Mouse (Mus musculus) thymus, postnatal 36 days (tissue): ENCODE results near the gene Upf3b.
"Not testable (repeated sequence)": the region's sequence is repeated elsewhere in the genome, so short reads cannot be mapped to it uniquely, and the experiment has no call there.

Experiments used
- DNase-seq, 2 experiments: peaks; one replicate each; pipeline ENCODE4 v3.0.0; 2022; ENCODE audit warnings: mixed read lengths in 2 of 2

Upf3b gene

DNA sequence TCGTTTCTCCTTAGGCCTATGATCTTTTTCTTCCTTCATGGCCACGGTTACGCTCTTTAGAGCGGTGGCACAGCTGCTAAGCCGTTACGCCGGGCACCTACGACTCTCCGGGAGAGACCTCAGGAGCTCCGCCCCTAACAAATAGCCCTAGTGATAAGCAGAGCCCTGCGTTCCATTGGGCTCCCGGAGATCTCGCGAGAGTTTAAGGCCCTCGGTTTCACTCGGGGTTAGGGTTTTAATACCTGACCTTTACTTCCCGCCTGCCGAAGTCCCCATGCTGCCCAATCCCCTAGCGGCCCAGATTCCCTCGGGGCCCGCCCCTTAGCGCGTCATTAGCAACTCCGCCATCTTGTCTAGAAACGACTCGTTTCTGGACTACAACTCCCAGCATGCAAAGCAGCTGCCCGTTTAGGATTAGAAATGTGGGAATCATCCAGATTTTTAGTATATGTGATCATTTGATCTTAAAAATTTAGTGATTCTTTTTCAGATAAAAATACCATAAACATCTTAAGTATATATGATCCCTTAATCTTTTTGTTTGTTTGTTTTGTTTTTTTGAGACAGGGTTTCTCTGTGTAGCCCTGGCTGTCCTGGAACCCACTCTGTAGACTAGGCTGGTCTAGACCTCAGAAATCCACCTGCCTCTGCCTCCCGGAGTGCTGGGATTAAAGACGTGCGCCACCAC is at the start of gene Upf3b:
Gene Upf3b, minus strand, starts transcription at position 130 of the 688 bp plus-strand sequence.
- peak; percentile 86 to 94 for DNase-seq

DNA sequence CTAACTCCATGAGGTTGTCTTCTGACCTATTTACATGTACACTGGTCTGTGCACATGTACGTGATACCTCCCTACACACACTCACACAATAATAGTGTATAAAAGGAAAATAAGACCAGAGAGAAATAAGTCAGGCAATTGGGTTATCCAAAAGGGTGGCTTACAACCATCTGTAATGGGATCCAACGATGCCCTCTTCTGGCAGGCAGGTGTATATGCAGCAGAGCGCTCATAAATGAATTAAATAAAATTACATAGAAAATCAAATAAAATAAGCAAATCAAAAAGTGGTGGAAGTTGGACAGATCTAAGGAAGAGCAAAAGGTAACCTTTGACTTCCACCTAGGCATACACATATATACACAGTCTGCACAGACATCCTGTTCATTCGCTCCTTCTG is 47.7 kb upstream of the Upf3b start:
- peak in 1 of 2 experiments; percentile 2 for DNase-seq

DNA sequence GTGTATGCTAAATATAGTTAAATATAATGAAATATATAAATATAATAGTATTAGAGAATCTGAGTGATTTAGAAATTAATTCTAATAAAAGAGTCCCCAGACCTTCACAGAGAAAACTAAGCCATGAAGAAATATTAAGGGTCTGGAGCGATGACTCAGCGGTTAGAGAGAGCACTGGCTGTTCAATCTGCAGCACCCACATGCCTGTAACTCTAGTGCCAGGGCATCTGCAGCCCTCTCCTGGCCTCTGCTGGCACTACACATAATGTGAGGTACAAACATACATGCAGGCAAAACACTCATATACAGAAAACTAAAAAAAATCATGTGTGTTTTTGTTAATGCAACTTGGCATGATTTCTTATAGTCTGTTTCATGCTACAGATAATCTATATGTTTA is 34.8 kb upstream of the Upf3b start:
- peak; percentile 24 to 25 for DNase-seq

DNA sequence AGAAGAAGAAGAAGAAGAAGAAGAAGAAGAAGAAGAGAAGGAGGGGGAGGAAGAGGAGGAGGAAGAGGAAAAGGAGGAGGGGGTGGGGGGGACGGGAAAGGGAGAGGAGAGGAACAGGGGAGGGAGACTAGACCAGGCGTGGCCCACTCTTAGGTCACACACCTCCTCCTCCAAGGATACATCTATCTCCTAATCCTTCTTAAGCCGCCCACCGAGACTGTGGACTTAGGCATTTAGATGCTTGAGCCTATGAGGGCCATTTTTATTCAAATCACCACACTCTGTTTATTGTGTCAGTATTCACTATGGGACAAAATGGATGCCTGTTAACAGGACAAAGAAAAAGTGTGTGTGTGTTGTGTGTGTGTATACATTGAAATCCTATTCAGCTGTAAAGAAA is 34.4 kb upstream of the Upf3b start:
- DNase-seq, result not testable (repeated sequence)

DNA sequence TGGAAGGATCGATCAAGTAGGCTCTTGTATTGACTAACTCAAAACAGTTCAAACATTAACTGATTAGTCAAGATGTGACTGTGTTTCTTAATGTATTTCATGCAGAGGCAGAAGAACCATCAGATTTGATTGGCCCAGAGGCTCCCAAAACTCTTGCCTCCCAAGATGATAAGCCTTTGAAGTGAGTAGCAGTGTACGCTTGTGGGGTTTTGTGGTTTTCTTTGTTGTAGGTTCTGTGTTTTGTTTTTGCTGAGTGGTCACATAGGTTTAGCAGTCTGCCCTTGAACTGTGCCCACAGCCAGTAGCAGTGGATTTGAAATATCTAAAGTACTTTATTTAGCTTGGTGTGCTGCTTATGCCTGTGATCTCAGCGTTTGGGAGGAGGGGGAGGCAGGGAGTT is 31.6 kb upstream of the Upf3b start:
- DNase-seq, result no peak

DNA sequence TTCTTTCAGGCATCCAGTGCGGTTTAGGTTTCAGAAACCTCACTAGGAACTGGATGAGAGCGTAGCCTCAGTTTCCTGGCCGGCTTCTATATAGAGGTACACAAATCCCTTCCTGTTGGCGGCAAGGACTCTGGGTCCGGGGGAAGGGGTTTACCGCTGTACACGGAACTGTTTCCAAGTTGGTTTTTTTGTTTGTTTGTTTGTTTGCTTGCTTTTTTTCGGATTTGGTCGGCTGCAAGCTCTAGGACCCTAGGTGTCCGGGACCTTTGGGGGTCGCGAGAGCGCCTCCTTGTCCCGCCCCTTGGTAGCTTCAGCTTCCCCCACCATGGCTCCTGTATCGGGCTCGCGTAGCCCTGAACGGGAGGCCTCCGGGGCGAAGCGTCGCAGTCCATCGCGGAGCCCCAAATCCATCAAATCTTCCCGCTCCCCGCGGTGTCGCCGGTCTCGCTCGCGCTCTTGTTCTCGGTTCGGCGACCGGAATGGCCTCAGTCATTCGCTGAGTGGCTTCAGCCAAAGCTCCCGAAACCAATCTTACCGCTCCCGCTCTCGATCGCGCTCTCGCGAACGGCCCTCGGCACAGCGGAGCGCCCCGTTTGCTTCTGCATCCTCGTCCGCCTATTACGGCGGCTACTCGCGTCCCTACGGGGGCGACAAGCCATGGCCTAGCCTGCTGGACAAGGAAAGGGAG is 16.7 kb upstream of the Upf3b start, which contains the start of gene Nkap:
Gene Nkap, plus strand, starts transcription at position 125 of the 688 bp plus-strand sequence.
- DNase-seq, result peak; percentile 69 to 72

DNA sequence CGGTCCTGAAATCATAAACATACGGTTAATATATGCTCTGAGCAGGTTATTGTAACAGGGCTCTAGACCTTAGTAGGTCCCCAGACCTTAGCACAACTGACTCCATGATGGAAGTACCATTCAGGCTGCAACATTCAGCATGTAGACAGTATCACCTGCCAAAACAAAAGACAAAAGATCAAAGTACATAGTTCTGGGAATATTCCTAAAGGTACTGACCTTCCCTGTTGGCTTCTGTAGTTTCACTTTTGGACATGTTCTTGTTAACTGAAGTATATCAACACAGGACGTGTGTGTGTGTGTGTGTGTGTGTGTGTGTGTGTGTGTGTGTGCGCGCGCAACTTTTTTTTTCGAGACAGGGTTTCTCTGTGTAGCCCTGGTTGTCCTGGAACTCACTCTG is 15.4 kb upstream of the Upf3b start:
- DNase-seq, result no peak

DNA sequence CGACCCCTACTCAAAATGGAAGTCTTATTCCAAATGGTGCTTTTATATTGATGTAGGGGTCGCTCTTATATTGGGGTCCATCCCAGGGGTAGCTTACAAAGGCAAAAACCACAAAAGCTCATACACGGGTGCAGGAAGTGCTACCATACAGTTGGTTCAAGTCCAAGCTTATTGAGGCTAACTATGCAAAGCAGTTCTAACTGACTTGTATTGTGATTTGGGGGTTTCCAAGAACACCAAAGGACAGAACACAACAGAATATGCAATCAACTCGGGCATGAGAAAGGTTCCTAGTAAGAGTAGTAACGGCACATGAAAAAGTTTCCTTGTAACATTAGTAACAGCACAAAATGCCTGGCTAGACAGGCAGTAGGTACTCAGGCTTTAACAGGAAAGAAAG is 10.1 kb upstream of the Upf3b start:
- no peak for DNase-seq

DNA sequence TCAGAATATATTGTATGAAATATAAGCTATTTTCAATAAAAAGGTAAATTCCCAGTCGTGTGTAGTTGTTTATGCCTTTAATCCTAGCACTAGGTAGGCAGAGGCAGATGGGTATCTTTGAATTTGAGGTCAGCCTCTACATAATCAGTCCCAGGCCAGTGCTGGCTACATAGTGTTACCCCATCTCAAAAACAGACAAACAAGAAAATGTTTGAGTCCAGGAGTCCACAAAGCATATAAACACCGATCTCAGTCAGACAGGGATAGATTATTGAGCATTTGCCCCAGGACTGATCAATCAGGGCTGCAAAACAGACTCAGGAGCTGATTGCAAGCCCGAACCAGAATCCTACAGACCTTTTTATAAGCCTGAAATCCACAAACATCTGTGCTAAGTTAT is 9.5 kb upstream of the Upf3b start:
- DNase-seq, result no peak

DNA sequence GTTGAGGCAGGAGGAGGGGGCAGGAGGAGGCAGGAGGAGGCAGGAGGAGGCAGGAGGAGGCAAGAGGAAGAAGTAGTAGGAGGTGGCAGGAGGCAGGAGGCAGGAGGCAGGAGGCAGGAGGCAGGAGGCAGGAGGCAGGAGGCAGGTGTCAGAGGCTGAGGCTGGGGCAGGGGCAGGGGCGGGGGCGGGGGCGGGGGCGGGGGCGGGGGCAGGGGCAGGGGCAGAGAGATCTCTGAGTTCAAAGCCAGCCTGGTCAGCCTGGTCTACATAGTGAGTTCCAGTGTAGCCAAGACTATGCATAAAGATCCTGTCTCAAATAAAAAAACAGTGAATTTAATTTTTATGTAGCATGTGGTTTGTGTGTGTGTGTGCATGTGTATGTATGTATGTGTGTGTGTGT is 7.0 kb upstream of the Upf3b start:
- DNase-seq, result no peak

DNA sequence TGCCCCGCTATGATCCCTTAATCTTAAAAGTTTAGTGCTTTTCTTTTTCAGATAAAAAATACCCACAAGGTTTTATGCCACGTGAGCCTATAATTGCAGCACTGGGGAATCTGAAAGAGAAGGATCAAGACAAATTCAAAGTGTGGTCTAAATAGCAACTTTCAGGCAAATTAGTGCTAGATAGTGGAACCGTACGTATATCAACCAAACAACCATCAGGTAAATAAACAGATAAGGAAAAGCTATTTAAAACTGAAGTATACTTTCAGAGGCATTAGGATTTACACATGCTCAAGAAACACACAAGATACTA is 715 bp upstream of the Upf3b start:
- no peak for DNase-seq

DNA sequence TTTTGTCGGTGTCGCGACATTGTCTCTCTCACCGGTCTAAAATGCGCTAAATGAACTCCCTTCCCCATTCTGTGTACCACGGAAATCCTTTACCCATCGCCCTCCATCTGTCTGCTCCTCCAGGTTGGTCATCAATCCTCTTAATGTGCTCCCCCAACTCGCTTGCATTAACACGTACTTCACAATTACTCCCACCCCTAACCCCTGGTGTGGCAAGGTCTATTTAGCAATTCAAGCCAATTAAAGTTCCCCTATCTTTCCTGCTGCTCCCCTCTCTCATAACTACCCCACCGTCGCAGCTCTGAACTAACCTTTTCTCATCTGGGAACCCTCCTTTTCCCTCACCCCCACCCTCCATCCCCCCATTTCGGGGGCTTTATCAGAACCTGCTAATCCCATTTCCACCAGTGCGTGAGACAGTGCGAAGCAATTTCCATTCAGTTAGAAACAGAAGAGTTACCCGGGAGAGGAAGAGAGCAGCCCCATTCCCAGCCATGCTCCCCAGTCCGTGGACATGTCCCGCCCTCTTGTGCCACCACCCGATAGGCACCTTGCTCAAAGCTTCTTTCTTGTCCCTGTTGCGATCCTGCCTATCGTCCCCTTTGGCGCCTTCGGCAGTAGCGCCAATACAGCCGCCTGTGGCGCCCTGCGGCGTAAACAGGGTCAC is 463 bp downstream of the Upf3b start:
- no peak for DNase-seq

DNA sequence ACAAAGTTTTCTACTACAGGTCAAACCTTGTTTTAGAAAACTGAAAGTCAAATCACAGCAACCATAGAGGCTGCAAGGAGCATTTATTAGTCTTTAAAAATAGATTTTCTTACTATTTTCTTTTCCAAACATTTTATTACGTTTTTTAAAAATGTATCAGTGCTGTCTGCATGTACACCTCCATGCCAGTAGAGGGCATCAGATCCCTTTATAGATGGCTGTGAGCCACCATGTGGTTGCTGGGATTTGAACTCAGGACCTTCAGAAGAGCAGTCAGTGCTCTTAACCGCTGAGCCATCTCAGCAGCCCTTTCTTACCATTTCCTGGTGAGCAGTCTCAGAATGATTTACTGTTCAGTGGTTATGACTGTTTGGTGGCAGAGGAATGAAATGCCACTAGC is 6.3 kb downstream of the Upf3b start:
- DNase-seq, result no peak

DNA sequence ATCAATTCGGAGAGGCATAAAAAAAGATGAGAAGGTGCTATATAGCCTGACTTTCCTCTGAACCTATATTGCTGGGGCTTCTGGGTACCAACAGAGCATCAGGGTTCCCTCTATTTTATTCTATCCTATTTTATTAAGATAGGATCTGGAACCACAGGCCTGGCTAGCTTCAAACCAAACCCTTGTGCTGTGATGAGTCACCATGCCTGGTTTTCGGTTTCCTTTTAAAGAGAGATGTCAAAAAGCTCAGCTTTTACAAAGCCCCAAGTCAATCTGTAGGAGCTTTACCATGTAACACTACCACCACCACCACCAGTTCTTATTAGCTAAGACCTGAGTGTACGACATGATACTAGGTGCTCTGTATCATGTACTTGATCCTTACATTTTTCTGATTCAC is 11.4 kb downstream of the Upf3b start:
- DNase-seq, result no peak

DNA sequence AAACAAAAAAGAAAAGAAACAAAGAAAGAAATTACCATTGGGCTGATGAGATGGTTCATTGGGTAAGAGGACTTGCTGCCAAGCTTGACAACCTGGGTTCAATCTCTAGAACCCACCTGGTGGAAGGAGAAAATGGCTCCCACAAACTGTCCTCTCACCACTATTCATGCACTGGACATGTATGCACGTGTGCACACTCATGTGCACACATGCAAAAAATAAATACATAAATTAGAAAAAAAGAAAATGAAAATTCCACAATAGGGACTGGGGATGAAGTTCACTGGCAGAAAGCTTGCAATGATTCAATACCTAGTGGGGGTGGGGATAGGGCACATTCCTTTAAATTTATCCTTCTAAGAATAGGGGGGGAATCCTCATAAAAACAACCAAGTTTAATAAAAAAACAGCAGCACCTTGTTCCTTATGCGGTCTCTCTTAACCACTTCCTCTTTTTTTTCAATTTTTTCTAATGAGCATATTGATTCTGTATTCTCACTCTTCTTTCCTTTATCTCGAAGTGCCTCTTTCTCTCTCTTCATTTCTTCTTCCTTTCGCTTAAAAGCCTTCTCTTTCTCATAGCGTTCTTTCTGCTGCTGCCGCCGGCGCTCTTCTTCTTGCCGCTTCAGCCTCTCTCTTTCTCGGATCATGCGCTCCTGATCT is 14.9 kb downstream of the Upf3b start:
- DNase-seq, result no peak

DNA sequence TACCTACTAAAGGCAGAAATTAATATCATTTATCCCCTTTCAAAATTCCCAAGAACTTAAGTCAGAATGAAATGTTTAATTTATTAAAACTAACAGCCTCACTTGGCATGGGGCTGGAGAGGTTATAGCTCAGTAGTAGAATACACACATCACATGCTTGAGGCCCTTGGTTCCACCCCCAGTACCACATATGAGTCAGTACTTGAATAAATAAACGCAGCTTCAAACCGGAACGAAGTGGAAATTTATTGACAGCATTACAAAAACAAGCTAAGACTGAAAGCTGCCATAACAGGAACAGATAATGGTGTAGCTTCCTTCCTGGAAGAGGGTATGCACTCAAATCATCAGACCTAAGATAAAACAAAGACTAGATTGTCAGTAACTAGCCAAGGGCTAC is 18.7 kb downstream of the Upf3b start:
- no peak for DNase-seq

DNA sequence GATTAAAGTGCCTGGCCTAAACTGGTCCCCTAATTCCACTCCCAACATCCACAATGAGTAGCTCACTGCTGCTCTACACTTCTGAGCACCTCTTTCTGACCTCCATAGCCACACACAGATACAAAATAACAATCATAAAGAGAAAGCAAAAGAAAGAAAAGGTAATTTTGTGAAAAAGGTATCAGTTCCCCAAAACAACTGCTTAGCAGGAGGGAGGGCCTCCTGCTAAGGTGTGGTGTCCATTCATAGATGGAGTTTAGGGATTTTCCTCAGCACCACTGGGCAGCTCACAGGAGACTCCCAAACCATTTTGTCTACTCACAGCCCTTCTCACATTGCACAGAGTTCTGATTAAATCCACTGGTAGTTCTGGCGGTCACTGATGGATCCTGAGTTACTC is 21.3 kb downstream of the Upf3b start:
- DNase-seq, result no peak

DNA sequence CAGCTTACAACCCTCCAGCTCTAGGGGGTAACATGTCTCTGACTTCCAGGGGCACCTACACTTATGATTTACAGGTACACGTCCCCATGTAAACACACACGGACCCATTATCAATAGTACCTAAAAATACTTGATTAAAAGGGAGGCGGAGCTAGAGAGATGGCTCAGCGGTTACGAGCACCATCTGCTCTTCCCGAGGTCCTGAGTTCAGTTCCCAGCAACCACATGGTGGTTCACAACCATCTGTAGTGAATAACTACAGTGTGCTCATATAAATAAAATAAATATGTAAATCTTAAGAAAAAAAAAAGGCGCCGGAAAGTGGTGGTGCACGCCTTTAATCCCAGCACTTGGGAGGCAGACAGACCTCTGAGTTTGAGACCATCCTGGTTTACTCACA is 24.5 kb downstream of the Upf3b start:
- no peak for DNase-seq

DNA sequence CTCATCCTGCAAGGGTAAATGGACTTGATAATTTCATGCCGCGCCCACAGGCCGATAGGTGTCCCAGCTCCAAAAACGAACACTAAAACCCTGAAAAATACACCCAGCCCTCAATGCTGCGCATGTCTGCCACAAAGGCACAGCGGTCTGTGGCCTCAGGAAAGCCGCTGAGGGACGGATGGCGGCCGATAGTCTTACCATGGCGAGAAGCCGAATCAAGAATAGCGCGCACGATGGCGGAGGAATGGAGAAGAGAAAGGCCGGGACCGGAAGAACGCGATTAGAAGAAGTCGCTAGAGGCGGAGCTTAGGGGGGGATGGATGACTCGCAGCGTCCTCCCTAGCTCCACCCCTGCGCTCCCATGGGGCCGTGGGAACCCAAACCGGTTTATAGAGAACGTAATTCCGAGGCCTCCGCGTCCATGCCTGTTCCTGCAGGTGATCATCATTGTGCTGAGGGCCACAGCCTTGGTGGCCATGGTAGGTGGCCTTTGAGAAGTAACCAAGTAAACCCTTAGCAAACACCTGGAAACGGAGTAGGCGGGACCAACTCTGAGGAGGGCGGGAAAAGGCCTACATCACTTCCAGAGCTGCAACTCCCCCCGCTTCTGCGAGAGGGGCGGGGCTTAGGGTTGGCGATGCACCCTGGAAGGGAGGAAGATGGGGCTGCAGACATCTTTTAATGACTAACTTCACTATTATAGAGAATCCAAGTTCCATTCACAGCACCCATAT is 25.0 kb downstream of the Upf3b start, which contains the start of gene Rpl39:
Gene Rpl39, minus strand, starts transcription at position 476 of the 734 bp plus-strand sequence.
- DNase-seq, result peak; percentile 84 to 90

DNA sequence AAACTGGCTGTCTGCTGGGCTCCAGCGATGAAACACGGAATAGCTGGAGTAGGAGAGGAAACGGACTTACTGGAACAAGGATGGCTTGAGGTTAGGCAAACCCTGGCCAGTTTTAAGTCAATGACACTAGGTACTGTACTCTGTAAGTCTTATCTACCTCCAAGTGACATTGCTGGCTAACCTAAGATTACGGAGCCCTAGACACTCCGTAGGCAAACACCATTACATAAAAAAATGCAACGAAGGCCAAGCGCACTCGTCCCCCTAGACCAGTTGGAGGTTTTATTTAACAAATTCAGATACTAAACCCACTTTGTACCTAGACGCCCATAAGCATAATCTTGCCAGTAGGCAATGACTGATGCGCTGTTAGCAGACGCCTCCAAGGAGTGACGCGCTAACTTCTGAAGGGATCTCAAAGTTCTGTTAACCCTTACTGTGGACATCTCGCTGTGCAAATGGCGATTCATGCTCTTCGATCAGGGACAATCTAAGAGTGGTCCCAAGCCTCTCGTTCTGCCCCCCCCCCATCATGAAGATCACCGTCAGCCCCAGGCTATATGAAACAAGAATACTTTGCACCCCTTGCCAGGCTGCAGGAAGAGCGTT is 25.7 kb downstream of the Upf3b start:
- DNase-seq, result no peak

DNA sequence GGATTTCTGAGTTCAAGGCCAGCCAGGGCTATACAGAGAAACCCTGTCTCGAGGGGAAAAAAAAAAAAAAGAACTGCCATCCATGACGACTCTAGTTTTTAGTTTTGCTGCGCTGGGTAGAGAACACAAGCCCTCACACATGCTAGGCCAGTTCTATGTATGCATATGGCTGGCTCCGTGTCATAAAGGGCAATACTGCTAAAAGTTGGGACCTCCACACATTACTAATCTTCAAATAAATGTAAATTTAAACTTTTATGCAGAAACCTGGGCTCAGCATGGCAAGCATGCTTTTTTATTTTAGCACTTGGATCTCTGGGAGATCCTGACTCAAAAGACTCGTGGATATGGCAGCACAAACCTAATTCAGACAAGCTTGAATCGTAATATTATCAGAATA is 28.9 kb downstream of the Upf3b start:
- DNase-seq, result no peak

DNA sequence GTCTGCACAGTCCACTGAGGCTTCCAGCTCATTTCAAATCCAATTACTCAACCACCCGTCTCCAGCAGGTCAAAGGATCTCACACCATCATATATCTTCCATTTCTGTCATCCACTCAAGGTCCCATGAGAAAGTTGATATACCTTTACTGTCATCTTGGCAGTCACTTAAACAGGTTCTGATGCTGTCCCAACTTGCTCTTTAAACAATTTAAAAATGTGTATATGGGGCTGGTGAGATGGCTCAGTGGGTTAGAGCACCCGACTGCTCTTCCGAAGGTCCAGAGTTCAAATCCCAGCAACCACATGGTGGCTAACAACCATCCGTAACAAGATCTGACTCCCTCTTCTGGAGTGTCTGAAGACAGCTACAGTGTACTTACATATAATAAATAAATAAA is 29.8 kb downstream of the Upf3b start:
- not testable (repeated sequence) for DNase-seq
